Mouse (Mus musculus) MN1 (cell line): ENCODE measurements at regions not wholly inside any gene's neighbourhood (a gene's known extent, or its start where the extent isn't known, plus 50 kb on each side); places are given as distances from the start of the nearest gene placed in this dataset.

Experiments
- DNase-seq: peaks from one replicate; pipeline ENCODE4 v3.0.0-alpha.2; 2016; ENCODE audit warnings: low spot score

GRCm38 (mm10) chr16:51911109-51911765, 119.8 kb upstream of the Cblb start:
- DNase-seq, result no peak

- DNase-seq, result no peak
These were observed 115.7 kb upstream of the Cblb start for GRCm38 (mm10) chr16:51915034-51915928.

GRCm38 (mm10) chr16:51915929-51916308, 115.1 kb upstream of the Cblb start:
- no peak for DNase-seq

GRCm38 (mm10) chr16:51916337-51916736, 114.7 kb upstream of the Cblb start:
- no peak for DNase-seq

- DNase-seq, result no peak
These were observed 114.2 kb upstream of the Cblb start for GRCm38 (mm10) chr16:51916820-51917219.

- no peak for DNase-seq
These were observed 113.5 kb upstream of the Cblb start for GRCm38 (mm10) chr16:51917540-51917939.

GRCm38 (mm10) chr16:51921025-51921424, 110.0 kb upstream of the Cblb start:
- no peak for DNase-seq

GRCm38 (mm10) chr16:51922589-51922988, 108.4 kb upstream of the Cblb start:
- DNase-seq, result no peak

- DNase-seq, result no peak
These were observed 105.4 kb upstream of the Cblb start for GRCm38 (mm10) chr16:51925639-51926038.

- DNase-seq, result no peak
These were observed 97.9 kb upstream of the Cblb start for GRCm38 (mm10) chr16:51933122-51933521.

- peak; percentile 6 for DNase-seq
These were observed 97.1 kb upstream of the Cblb start for GRCm38 (mm10) chr16:51933965-51934364.

GRCm38 (mm10) chr16:51937298-51937697, 93.7 kb upstream of the Cblb start:
- DNase-seq, result no peak

- no peak for DNase-seq
These were observed 92.0 kb upstream of the Cblb start for GRCm38 (mm10) chr16:51939061-51939460.

GRCm38 (mm10) chr16:51940574-51940973, 90.5 kb upstream of the Cblb start:
- no peak for DNase-seq

GRCm38 (mm10) chr16:51942431-51943130, 88.4 kb upstream of the Cblb start:
- no peak for DNase-seq

GRCm38 (mm10) chr16:51967051-51967845, 63.8 kb upstream of the Cblb start:
- no peak for DNase-seq
